9 mouse cellular contexts compared by ENCODE assay signal in genomic region chr19:4992904-4993303, GRCm38 (mm10). TPM values are rescaled to one million over a fixed set of nuclear protein-coding genes. Genes with fewer than 3 reads are reported as not detected.
DNase-seq lines count a peak whose midpoint lies in the region; ATAC-seq and TF ChIP-seq lines count a peak whose summit lies in the region.
"Had no signal": no experiment of that assay in that cellular context is flagged by ENCODE, and none has a peak within 500 bp of the region (broad histone marks: within the 10 kb centered on the region; RNA-seq: fewer than 3 reads in every experiment).

No protein-coding gene starts in this region.

- H3K9me3 ChIP-seq in limb, embryonic 13.5 days: no peaks in the 10 kb centered on the region
- H3K9me3 ChIP-seq in limb, embryonic 10.5 days (replicated peaks): no peaks in the 10 kb centered on the region

- H3K36me3 ChIP-seq in limb, embryonic 13.5 days: no peaks in the 10 kb centered on the region
- no peaks in the 10 kb centered on the region for H3K36me3 ChIP-seq in limb, embryonic 10.5 days

- H3K4me1 ChIP-seq in limb, embryonic 13.5 days: no peaks in the 10 kb centered on the region
- H3K4me1 ChIP-seq in limb, embryonic 10.5 days: peaks cover 7% of the 10 kb centered on the region

- H3K4me3 ChIP-seq in limb, embryonic 13.5 days: no peak overlapping the region
- H3K4me3 ChIP-seq in limb, embryonic 10.5 days: no peak overlapping the region

- 0 out of 2 replicates have a peak, but pooled peaks have one; percentile 36 for ATAC-seq in limb, embryonic 13.5 days (ENCODE audit: low FRiP score, low read depth)
- peak; percentile 86 for ATAC-seq in Patski
- no peak for ATAC-seq in erythroblast, adult 5-6 weeks (replicated peaks; ENCODE audit: low FRiP score, poor library complexity, severe bottlenecking)

- H3K27ac ChIP-seq in limb, embryonic 13.5 days: no peak overlapping the region
- no peak overlapping the region for H3K27ac ChIP-seq in limb, embryonic 10.5 days
- H3K27ac ChIP-seq: macrophage had no signal

- no peak overlapping the region for H3K4me2 ChIP-seq in limb, embryonic 13.5 days (replicated peaks)

- 10% methylated on average over 9 of the region's 9 CpGs for WGBS in limb, embryonic 13.5 days
- WGBS in limb, embryonic 10.5 days: 12% methylated on average over 9 of the region's 9 CpGs

- POLR2A ChIA-PET in Patski (lab: Charles Lee): interaction anchor here (0.5 to 0.8 kb wide), 3 partner anchors 17 to 20 kb away, joined by 3 to 9 read pairs (median 4); no protein-coding TSS in a partner anchor

- H3K27me3 ChIP-seq in limb, embryonic 13.5 days: peaks cover 62% of the 10 kb centered on the region
- peaks cover 72% of the 10 kb centered on the region for H3K27me3 ChIP-seq in limb, embryonic 10.5 days (ENCODE audit: low read depth, poor library complexity, severe bottlenecking)
- no peaks in the 10 kb centered on the region for H3K27me3 ChIP-seq in Patski

- TF ChIP-seq CTCF in Patski (IDR thresholded peaks at IDR 0.05): no peak

- no peak for DNase-seq in limb, embryonic 10.5 days (ENCODE audit: low spot score)
- DNase-seq in Patski (ENCODE audit: low read depth, low spot score): peak; percentile 80
- DNase-seq in cerebellum, postnatal 25 days: peak; percentile 91 to 95
- peak; percentile 69 to 82 for DNase-seq in heart, adult 9 months (ENCODE audit: low spot score in 2 of 2)
- DNase-seq in layer of hippocampus, postnatal 14 days (ENCODE audit: low spot score in 2 of 2): peak; percentile 44 to 66
- DNase-seq in ovary, postnatal 36 days (ENCODE audit: low spot score): peak; percentile 66

- CTCF ChIA-PET in Patski (lab: Charles Lee): interaction anchor here (0.9 to 1.5 kb wide), 4 partner anchors 11 to 32 kb away, joined by 3 to 4 read pairs (median 4); no protein-coding TSS in a partner anchor

- in situ Hi-C loops in Patski (cut with MboI; ENCODE audit: low pct_unique_long_range_greater_than_20kb): no loop called here

- H3K9ac ChIP-seq in limb, embryonic 13.5 days: no peak overlapping the region

RNA-seq across cellular contexts. Expression of gene Npas4, which starts 2.8 kb away (rescaled TPM):
- not detected in 2 replicates for polyA plus RNA-seq in limb, embryonic 13.5 days (2015; fragmentation: Nextera tagmentation; extraction: Ambion mirVana)
- polyA plus RNA-seq in limb, embryonic 10.5 days (2016; fragmentation: Nextera tagmentation; extraction: Ambion mirVana): not detected in 2 replicates
- polyA plus RNA-seq in Patski (2021): 0.18 TPM
- 10 to 100 TPM in 1 of 2 experiments, 1 to 10 TPM in 1; 5.1 to 10.5 TPM for total RNA-seq in layer of hippocampus, postnatal 14 days (2021)
- total RNA-seq in erythroblast, adult 5-6 weeks (2015; ENCODE audit: low replicate concordance): not detected in 2 replicates
- total RNA-seq in erythroblast, adult 5-6 weeks (2017; ENCODE audit: low replicate concordance): not detected in 2 replicates

RNA-seq across cellular contexts. Expression of gene Slc29a2, which starts 30.8 kb away (rescaled TPM):
- 5.7 and 6.0 TPM in 2 replicates for polyA plus RNA-seq in limb, embryonic 13.5 days (2015; fragmentation: Nextera tagmentation; extraction: Ambion mirVana)
- 7.3 and 8.6 TPM in 2 replicates for polyA plus RNA-seq in limb, embryonic 10.5 days (2016; fragmentation: Nextera tagmentation; extraction: Ambion mirVana)
- 15.8 TPM for polyA plus RNA-seq in Patski (2021)
- 10 to 100 TPM; 16.8 to 17.3 TPM for total RNA-seq in layer of hippocampus, postnatal 14 days (2021)
- total RNA-seq in erythroblast, adult 5-6 weeks (2015; ENCODE audit: low replicate concordance): not detected in 2 replicates
- not detected in 2 replicates for total RNA-seq in erythroblast, adult 5-6 weeks (2017; ENCODE audit: low replicate concordance)

RNA-seq across cellular contexts. Expression of gene Mrpl11, which starts 31.0 kb away (rescaled TPM):
- 111 and 116 TPM in 2 replicates for polyA plus RNA-seq in limb, embryonic 13.5 days (2015; fragmentation: Nextera tagmentation; extraction: Ambion mirVana)
- polyA plus RNA-seq in limb, embryonic 10.5 days (2016; fragmentation: Nextera tagmentation; extraction: Ambion mirVana): 161 and 187 TPM in 2 replicates
- 106 TPM for polyA plus RNA-seq in Patski (2021)
- 10 to 100 TPM; 58.9 to 60.7 TPM for total RNA-seq in layer of hippocampus, postnatal 14 days (2021)
- 3.7 and 4.4 TPM in 2 replicates for total RNA-seq in erythroblast, adult 5-6 weeks (2015; ENCODE audit: low replicate concordance)
- total RNA-seq in erythroblast, adult 5-6 weeks (2017; ENCODE audit: low replicate concordance): 1.8 and 7.8 TPM in 2 replicates

RNA-seq across cellular contexts. Expression of gene B4gat1, which starts 45.7 kb away (rescaled TPM):
- 47.9 and 52.1 TPM in 2 replicates for polyA plus RNA-seq in limb, embryonic 13.5 days (2015; fragmentation: Nextera tagmentation; extraction: Ambion mirVana)
- polyA plus RNA-seq in limb, embryonic 10.5 days (2016; fragmentation: Nextera tagmentation; extraction: Ambion mirVana): 35.5 and 35.6 TPM in 2 replicates
- polyA plus RNA-seq in Patski (2021): 82.4 TPM
- total RNA-seq in layer of hippocampus, postnatal 14 days (2021): 100 to 1,000 TPM; 124 to 127 TPM
- total RNA-seq in erythroblast, adult 5-6 weeks (2015; ENCODE audit: low replicate concordance): 0.84 and 1.2 TPM in 2 replicates
- not detected in 2 replicates for total RNA-seq in erythroblast, adult 5-6 weeks (2017; ENCODE audit: low replicate concordance)

RNA-seq across cellular contexts. Expression of gene AC124502.3, which starts 45.8 kb away (rescaled TPM):
- 3.7 and 4.4 TPM in 2 replicates for polyA plus RNA-seq in limb, embryonic 13.5 days (2015; fragmentation: Nextera tagmentation; extraction: Ambion mirVana)
- polyA plus RNA-seq in limb, embryonic 10.5 days (2016; fragmentation: Nextera tagmentation; extraction: Ambion mirVana): 1.8 and 3.1 TPM in 2 replicates
- 1.7 TPM for polyA plus RNA-seq in Patski (2021)
- 10 to 100 TPM in 1 of 2 experiments, 1 to 10 TPM in 1; 5.9 to 10.6 TPM for total RNA-seq in layer of hippocampus, postnatal 14 days (2021)
- total RNA-seq in erythroblast, adult 5-6 weeks (2015; ENCODE audit: low replicate concordance): 0.38 TPM in 1 of 2 replicates, not detected in the other
- 1.7 TPM in 1 of 2 replicates, not detected in the other for total RNA-seq in erythroblast, adult 5-6 weeks (2017; ENCODE audit: low replicate concordance)
